Mouse (Mus musculus) CH12.LX (cell line): ENCODE results near the gene Bckdk.

Source experiments
- CTCF ChIP-seq, 2 experiments: IDR thresholded peaks in 1 of 2; conservative IDR thresholded peaks in 1 of 2; 2 replicates each; pipeline ENCODE4 v1.5.1; 2011 to 2012; ENCODE audit warnings: low read depth in 2 of 2, low read length in 2 of 2, improper control_type of control experiment in 1 of 2, inconsistent platforms in 1 of 2, mild to moderate bottlenecking in 1 of 2, moderate library complexity in 1 of 2
- EP300 ChIP-seq: IDR thresholded peaks from 2 replicates; pipeline ENCODE4 v1.6.1; 2011; ENCODE audit warnings: low read length, improper control_type of control experiment
- GABPA ChIP-seq: IDR thresholded peaks from 2 replicates; pipeline ENCODE4 v1.6.1; 2012; ENCODE audit warnings: low read depth, low read length, improper control_type of control experiment, inconsistent platforms; ENCODE audit not compliant: insufficient replicate concordance
- JUND ChIP-seq: conservative IDR thresholded peaks from 2 replicates; pipeline ENCODE4 v1.6.1; 2011; ENCODE audit warnings: low read depth, low read length, improper control_type of control experiment
- MAX ChIP-seq: IDR thresholded peaks from 2 replicates; pipeline ENCODE4 v1.6.1; 2011; ENCODE audit warnings: low read length, improper control_type of control experiment
- POLR2A ChIP-seq: IDR thresholded peaks from 2 replicates; pipeline ENCODE4 v1.6.1; 2011; ENCODE audit warnings: low read depth, mild to moderate bottlenecking, improper control_type of control experiment, low read length
- POLR2AphosphoS2 ChIP-seq: IDR thresholded peaks from 2 replicates; pipeline ENCODE4 v1.6.1; 2011; ENCODE audit warnings: low read depth, low read length, improper control_type of control experiment
- SMC3 ChIP-seq: IDR thresholded peaks from 2 replicates; pipeline ENCODE4 v1.6.1; 2011; ENCODE audit warnings: low read depth, low read length, improper control_type of control experiment
- TCF12 ChIP-seq: IDR thresholded peaks from 2 replicates; pipeline ENCODE4 v1.6.1; 2014; ENCODE audit warnings: low read depth, mild to moderate bottlenecking, inconsistent platforms, low read length, improper control_type of control experiment
- UBTF ChIP-seq: IDR thresholded peaks from 2 replicates; pipeline ENCODE4 v1.6.1; 2012; ENCODE audit warnings: low read depth, mild to moderate bottlenecking, inconsistent platforms, low read length, improper control_type of control experiment, moderate library complexity
- ZNF384 ChIP-seq: IDR thresholded peaks from 2 replicates; pipeline ENCODE4 v1.6.1; 2012; ENCODE audit warnings: low read depth, low read length, improper control_type of control experiment, inconsistent platforms

DNA sequence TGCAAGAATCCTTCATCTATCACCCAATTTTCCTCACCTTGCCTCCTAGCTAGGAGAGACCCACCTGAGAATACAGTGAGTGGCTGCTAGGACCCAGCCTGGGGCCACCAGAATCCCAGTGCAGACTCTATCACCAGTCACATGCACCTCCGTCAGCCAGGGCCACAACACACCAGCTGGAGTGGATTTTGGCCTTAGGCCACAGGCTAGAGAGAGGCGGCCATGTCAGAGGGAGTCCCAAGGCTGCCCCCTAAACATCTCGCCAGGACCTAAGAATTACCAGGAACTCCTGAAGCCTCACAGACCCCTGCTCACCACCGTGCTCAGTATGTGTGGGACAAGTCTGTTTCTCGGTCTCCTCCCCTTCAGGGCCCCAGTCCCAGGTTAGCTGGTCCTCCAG is 30.2 kb downstream of the Bckdk start:
- TF ChIP-seq POLR2A (no peak), CTCF (conservative IDR thresholded peaks at IDR 0.05 in 1 of 2, IDR thresholded peaks at IDR 0.05 in 1 of 2; ENCODE audit: low read depth in 2 of 2, low read length in 2 of 2) (no peak), SMC3 (no peak), JUND (no peak), POLR2AphosphoS2 (no peak), ZNF384 (no peak), UBTF (no peak), EP300 (no peak), MAX (no peak), TCF12 (no peak), GABPA (no peak)
